Mouse (Mus musculus): ENCODE data around the gene Ino80e. TPM values are rescaled to one million over a fixed set of nuclear protein-coding genes. Genes with fewer than 3 reads are reported as not detected.

The Ino80e gene
- total and polyA plus RNA-seq, 2 experiments from 2014 or later: 62.8 to 102 TPM

GRCm38 (mm10) chr7:126856741-126857420 is 5.3 kb downstream of the Ino80e start:
- Histone ChIP-seq H3K4me3 (ENCODE audit: low read depth, low read length) (no peak overlapping the region), H3K36me3 (ENCODE audit: insufficient read depth) (peaks cover 58% of the 10 kb centered on the region), H3K4me2 (ENCODE audit: low read depth) (no peak overlapping the region), H3K9ac (no peak overlapping the region), H3K27me3 (ENCODE audit: insufficient read depth, low read length) (no peaks in the 10 kb centered on the region), H3K27ac (ENCODE audit: low read depth, low read length) (no peak overlapping the region), H3K9me3 (ENCODE audit: low read length) (no peaks in the 10 kb centered on the region), H3K4me1 (ENCODE audit: insufficient read depth) (0 out of 2 replicates have a peak, but pooled peaks cover 7% of the 10 kb centered on the region)
- DNase-seq (no peak), ATAC-seq (no peak)
- no peak for TF ChIP-seq CTCF (IDR thresholded peaks at IDR 0.05; ENCODE audit: low read depth)
- WGBS: 74% methylated on average over 9 of the region's 9 CpGs

GRCm38 (mm10) chr7:126855641-126856040 is 6.5 kb downstream of the Ino80e start:
- no peaks in the 10 kb centered on the region for H3K27me3 ChIP-seq (ENCODE audit: insufficient read depth, low read length)
- H3K4me3 ChIP-seq (ENCODE audit: low read depth, low read length): no peak overlapping the region
- H3K4me1 ChIP-seq (ENCODE audit: insufficient read depth): no peaks in the 10 kb centered on the region
- H3K36me3 ChIP-seq (ENCODE audit: insufficient read depth): peaks cover 65% of the 10 kb centered on the region
- ATAC-seq (no peak), DNase-seq (no peak)
- no peaks in the 10 kb centered on the region for H3K9me3 ChIP-seq (ENCODE audit: low read length)
- TF ChIP-seq CTCF (IDR thresholded peaks at IDR 0.05; ENCODE audit: low read depth): no peak
- WGBS: 71% methylated on average over 3 of the region's 3 CpGs
- no peak overlapping the region for H3K4me2 ChIP-seq (ENCODE audit: low read depth)
- H3K27ac ChIP-seq (ENCODE audit: low read depth, low read length): no peak overlapping the region
- no peak overlapping the region for H3K9ac ChIP-seq

- no peak for TF ChIP-seq CTCF (IDR thresholded peaks at IDR 0.05; ENCODE audit: low read depth)
- 84% methylated on average over 5 of the region's 5 CpGs for WGBS
- H3K27me3 ChIP-seq (ENCODE audit: insufficient read depth, low read length): no peaks in the 10 kb centered on the region
- H3K4me1 ChIP-seq (ENCODE audit: insufficient read depth): 0 out of 2 replicates have a peak, but pooled peaks cover 3% of the 10 kb centered on the region
- no peak overlapping the region for H3K9ac ChIP-seq
- no peak overlapping the region for H3K4me2 ChIP-seq (ENCODE audit: low read depth)
- DNase-seq: no peak
- ATAC-seq: no peak
- H3K27ac ChIP-seq (ENCODE audit: low read depth, low read length): no peak overlapping the region
- no peak overlapping the region for H3K4me3 ChIP-seq (ENCODE audit: low read depth, low read length)
- no peaks in the 10 kb centered on the region for H3K9me3 ChIP-seq (ENCODE audit: low read length)
- peaks cover 53% of the 10 kb centered on the region for H3K36me3 ChIP-seq (ENCODE audit: insufficient read depth)
These were observed 8.7 kb downstream of the Ino80e start for GRCm38 (mm10) chr7:126853454-126853853.

GRCm38 (mm10) chr7:126851192-126851591 is 11.0 kb downstream of the Ino80e start:
- no peaks in the 10 kb centered on the region for H3K9me3 ChIP-seq (ENCODE audit: low read length)
- no peak overlapping the region for H3K4me3 ChIP-seq (ENCODE audit: low read depth, low read length)
- TF ChIP-seq CTCF (IDR thresholded peaks at IDR 0.05; ENCODE audit: low read depth): no peak
- H3K4me2 ChIP-seq (ENCODE audit: low read depth): no peak overlapping the region
- no peak overlapping the region for H3K9ac ChIP-seq
- DNase-seq (no peak), ATAC-seq (no peak)
- WGBS: 40% methylated on average over 12 of the region's 12 CpGs
- no peak overlapping the region for H3K27ac ChIP-seq (ENCODE audit: low read depth, low read length)
- H3K36me3 ChIP-seq (ENCODE audit: insufficient read depth): peaks cover 34% of the 10 kb centered on the region
- no peaks in the 10 kb centered on the region for H3K27me3 ChIP-seq (ENCODE audit: insufficient read depth, low read length)
- H3K4me1 ChIP-seq (ENCODE audit: insufficient read depth): 0 out of 2 replicates have a peak, but pooled peaks cover 11% of the 10 kb centered on the region

GRCm38 (mm10) chr7:126850161-126850560 is 12.0 kb downstream of the Ino80e start:
- 0 out of 2 replicates have a peak, but pooled peaks cover 11% of the 10 kb centered on the region for H3K4me1 ChIP-seq (ENCODE audit: insufficient read depth)
- WGBS: 91% methylated on average over 6 of the region's 6 CpGs
- H3K4me3 ChIP-seq (ENCODE audit: low read depth, low read length): no peak overlapping the region
- H3K9me3 ChIP-seq (ENCODE audit: low read length): no peaks in the 10 kb centered on the region
- peaks cover 29% of the 10 kb centered on the region for H3K36me3 ChIP-seq (ENCODE audit: insufficient read depth)
- DNase-seq (no peak), ATAC-seq (no peak)
- no peak overlapping the region for H3K9ac ChIP-seq
- no peak overlapping the region for H3K4me2 ChIP-seq (ENCODE audit: low read depth)
- no peak overlapping the region for H3K27ac ChIP-seq (ENCODE audit: low read depth, low read length)
- TF ChIP-seq CTCF (IDR thresholded peaks at IDR 0.05; ENCODE audit: low read depth): no peak
- no peaks in the 10 kb centered on the region for H3K27me3 ChIP-seq (ENCODE audit: insufficient read depth, low read length)

- 23% methylated on average over 10 of the region's 10 CpGs for WGBS
- Histone ChIP-seq H3K9me3 (ENCODE audit: low read length) (no peaks in the 10 kb centered on the region), H3K27me3 (ENCODE audit: insufficient read depth, low read length) (no peaks in the 10 kb centered on the region), H3K9ac (peak overlapping the region; percentile 71), H3K4me3 (ENCODE audit: low read depth, low read length) (peak overlapping the region; percentile 65), H3K27ac (ENCODE audit: low read depth, low read length) (peak overlapping the region; percentile 50), H3K4me2 (ENCODE audit: low read depth) (peak overlapping the region; percentile 99), H3K36me3 (ENCODE audit: insufficient read depth) (peaks cover 22% of the 10 kb centered on the region), H3K4me1 (ENCODE audit: insufficient read depth) (0 out of 2 replicates have a peak, but pooled peaks cover 11% of the 10 kb centered on the region)
- peak; percentile 60 for ATAC-seq
- DNase-seq: peak; percentile 46
- no peak for TF ChIP-seq CTCF (IDR thresholded peaks at IDR 0.05; ENCODE audit: low read depth)
These were observed 13.4 kb downstream of the Ino80e start for GRCm38 (mm10) chr7:126848794-126849193.

Measured in forebrain, postnatal 0 days (tissue).